Mouse (Mus musculus): ENCODE results near the gene Myd88. TPM values are rescaled to one million over a fixed set of nuclear protein-coding genes. Genes with fewer than 3 reads are reported as not detected.
"Not testable (repeated sequence)": the region's sequence is repeated elsewhere in the genome, so short reads cannot be mapped to it uniquely, and the experiment has no call there.

Gene Myd88
- polyA plus RNA-seq (2016; fragmentation: Nextera tagmentation; extraction: Ambion mirVana), result 5.7 and 6.2 TPM in 2 replicates

DNA sequence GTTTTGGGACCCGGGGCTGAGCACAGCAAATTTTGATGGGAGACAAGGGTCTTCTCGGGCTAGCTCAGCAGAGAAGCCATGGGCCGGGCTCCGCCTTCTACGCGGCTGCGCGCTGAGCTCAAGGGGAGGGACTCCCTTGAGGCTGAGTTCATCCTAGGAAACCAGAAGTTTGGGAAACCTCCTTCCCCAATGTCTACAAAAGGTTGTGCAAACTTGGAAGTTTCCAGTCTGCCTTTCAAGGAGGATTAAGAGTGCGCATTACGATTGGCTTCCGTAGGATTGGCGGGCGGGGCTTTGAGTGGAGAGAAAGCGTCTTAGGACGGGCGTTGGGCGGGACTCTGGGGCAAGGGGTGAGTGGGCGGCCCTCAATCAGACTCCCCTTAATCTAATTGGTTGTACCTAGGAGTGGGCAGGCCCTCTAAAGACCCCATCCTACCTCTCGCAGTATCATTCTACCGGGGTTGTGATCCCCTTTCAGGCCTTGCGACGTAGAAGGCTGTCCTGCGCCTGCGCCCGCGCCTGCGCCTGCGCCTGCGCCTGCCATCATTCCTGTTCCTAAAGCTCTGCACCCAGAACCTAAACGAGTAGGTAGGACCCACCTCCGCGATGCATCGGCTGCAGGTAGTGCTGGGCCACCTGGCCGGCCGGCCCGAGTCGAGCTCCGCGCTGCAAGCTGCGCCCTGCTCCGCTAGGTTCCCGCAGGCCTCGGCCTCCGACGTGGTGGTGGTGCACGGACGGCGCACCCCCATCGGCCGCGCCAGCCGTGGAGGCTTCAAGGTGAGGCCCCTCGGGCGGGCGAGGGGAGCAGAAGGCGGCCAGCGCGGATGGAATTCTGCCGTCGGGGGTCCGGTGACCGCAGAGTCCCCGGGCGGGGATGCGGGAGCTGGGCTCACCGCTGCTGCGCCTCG, at the start of gene Myd88:
TSS of gene Myd88 (minus strand) at position 503 of the 908 bp plus-strand sequence.
- Histone ChIP-seq H3K9me3 (no peaks in the 10 kb centered on the region), H3K27me3 (peaks cover 21% of the 10 kb centered on the region), H3K27ac (replicated peaks) (peak within 1 kb of the TSS; percentile 87), H3K4me2 (replicated peaks) (peak within 1 kb of the TSS; percentile 76), H3K4me1 (peaks cover 28% of the 10 kb centered on the region), H3K36me3 (peaks cover 30% of the 10 kb centered on the region), H3K4me3 (peak within 1 kb of the TSS; percentile 85), H3K9ac (replicated peaks) (peak within 1 kb of the TSS; percentile 89)
- peak; percentile 99 for ATAC-seq (ENCODE audit: low FRiP score, low read depth)
- WGBS, result under 1% methylated on average over 68 of the region's 68 CpGs

DNA sequence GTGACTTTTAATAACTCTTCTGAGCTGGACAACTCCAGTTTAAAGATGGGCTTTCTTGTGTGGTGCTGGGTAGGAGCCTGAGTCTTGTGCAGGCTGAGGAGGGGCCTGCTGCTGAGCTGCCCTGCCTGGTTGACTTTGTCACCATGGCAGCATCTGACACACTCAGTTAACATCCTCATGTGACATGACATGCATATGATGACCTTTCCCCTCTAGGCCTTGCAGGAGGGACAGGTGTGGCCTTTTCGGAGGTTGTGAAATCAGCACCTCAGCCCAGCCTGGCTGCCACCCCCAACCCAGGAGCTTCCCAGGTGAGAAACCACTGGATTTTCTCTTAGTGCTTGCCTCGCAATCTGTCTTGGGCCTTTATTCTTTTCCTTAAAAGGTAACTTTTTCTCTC, 49.0 kb upstream of the Myd88 start:
- no peak overlapping the region for H3K27ac ChIP-seq (replicated peaks)
- H3K27me3 ChIP-seq, result no peaks in the 10 kb centered on the region
- H3K4me3 ChIP-seq, result no peak overlapping the region
- ATAC-seq (ENCODE audit: low FRiP score, low read depth), result no peak
- WGBS, result 91% methylated on average over 2 of the region's 2 CpGs
- H3K9me3 ChIP-seq, result 0 out of 2 replicates have a peak, but pooled peaks cover under 1% of the 10 kb centered on the region
- no peak overlapping the region for H3K9ac ChIP-seq (replicated peaks)
- H3K36me3 ChIP-seq, result no peaks in the 10 kb centered on the region
- no peaks in the 10 kb centered on the region for H3K4me1 ChIP-seq
- H3K4me2 ChIP-seq (replicated peaks), result no peak overlapping the region

DNA sequence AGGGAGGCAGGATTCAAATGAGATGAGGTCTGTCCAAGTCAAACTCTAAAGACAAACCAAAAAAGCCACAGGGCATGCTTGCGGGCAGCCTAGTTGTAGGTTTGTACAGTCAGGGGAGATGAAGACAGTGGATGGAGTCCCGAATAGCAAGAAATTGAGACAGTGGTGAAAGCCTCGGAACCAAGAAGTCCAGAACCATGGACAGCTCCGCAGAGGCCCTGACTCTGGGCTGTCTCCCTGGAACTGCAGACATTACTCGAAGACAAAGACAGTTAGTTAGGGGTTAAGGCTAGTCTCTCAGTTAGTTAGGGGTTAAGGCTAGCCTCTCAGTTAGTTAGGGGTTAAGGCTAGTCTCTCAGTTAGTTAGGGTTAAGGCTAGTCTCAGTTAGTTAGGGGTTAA, 47.7 kb upstream of the Myd88 start:
- Histone ChIP-seq H3K36me3 (no peaks in the 10 kb centered on the region), H3K4me1 (no peaks in the 10 kb centered on the region), H3K27ac (replicated peaks) (no peak overlapping the region), H3K9ac (replicated peaks) (no peak overlapping the region), H3K4me3 (no peak overlapping the region), H3K27me3 (no peaks in the 10 kb centered on the region), H3K4me2 (replicated peaks) (no peak overlapping the region), H3K9me3 (0 out of 2 replicates have a peak, but pooled peaks cover 3% of the 10 kb centered on the region)
- no peak for ATAC-seq (ENCODE audit: low FRiP score, low read depth)
- 58% methylated on average over 5 of the region's 5 CpGs for whole genome bisulfite sequencing

DNA sequence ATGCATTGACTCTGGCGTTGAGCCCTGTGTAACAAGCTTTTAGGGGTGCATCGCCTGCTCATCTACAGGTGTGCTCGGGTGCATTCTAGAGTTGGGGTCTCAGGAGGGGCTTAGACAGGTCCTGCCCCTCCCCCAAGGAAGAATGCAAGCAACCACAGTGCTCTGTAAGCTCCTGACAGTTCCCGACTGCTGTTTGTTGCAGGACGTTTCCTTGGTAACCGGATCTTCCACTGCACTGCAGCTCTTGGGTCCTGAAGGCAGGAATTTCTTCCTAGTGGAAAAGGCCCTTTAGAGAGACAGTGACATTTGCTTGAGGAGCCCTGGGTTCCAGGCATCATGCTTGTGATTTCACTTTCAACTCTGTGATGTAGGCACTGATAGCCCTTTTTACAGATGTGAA, 41.4 kb upstream of the Myd88 start:
- no peak overlapping the region for H3K27ac ChIP-seq (replicated peaks)
- H3K4me1 ChIP-seq, result no peaks in the 10 kb centered on the region
- 0 out of 2 replicates have a peak, but pooled peaks cover 4% of the 10 kb centered on the region for H3K36me3 ChIP-seq
- no peak for ATAC-seq (ENCODE audit: low FRiP score, low read depth)
- no peak overlapping the region for H3K9ac ChIP-seq (replicated peaks)
- no peak overlapping the region for H3K4me3 ChIP-seq
- H3K9me3 ChIP-seq, result 0 out of 2 replicates have a peak, but pooled peaks cover 3% of the 10 kb centered on the region
- no peaks in the 10 kb centered on the region for H3K27me3 ChIP-seq
- 67% methylated on average over 6 of the region's 6 CpGs for WGBS
- H3K4me2 ChIP-seq (replicated peaks), result no peak overlapping the region

DNA sequence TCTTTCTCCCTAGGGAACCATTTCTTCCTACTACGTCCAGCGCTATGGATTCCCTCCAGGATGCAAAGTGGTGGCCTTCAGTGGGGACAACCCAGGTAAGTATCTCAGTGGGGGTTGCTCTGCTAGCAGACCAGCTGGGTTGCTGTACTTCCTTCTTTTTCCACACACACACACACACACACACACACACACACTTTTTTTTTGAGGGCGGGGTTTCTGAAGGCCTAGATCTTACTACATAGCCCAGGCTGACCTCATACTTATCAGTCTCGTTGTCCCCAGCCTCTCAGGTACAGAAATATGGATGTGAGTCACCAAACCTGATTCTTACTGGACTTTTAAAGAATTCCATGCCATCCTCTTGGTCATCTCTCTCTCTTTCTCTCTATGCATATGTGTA, 37.0 kb upstream of the Myd88 start:
- H3K4me3 ChIP-seq, result no peak overlapping the region
- 94% methylated on average over 4 of the region's 4 CpGs for WGBS
- H3K9ac ChIP-seq (replicated peaks), result no peak overlapping the region
- 0 out of 2 replicates have a peak, but pooled peaks cover 4% of the 10 kb centered on the region for H3K36me3 ChIP-seq
- ATAC-seq (ENCODE audit: low FRiP score, low read depth), result no peak
- H3K4me2 ChIP-seq (replicated peaks), result no peak overlapping the region
- H3K27me3 ChIP-seq, result no peaks in the 10 kb centered on the region
- no peaks in the 10 kb centered on the region for H3K4me1 ChIP-seq
- no peaks in the 10 kb centered on the region for H3K9me3 ChIP-seq
- no peak overlapping the region for H3K27ac ChIP-seq (replicated peaks)

DNA sequence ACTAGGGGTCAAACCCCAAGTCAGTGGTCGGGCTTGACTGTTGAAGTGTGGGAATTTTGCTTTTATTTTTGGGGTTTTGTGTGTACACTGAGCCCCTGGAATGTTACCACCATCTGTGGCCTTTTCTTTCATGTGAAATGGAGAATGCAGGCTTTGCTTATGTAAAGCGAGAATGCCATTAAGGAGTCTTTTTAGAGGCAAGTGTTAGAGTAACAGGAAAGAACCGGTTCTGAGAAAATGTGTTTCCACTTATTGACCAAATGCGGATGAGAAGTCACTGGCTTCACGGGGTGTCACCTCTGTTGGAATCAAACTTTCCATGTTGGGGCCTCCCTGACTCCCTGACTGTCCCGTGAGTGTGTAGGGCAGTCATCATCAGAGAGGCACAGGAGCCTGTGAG, 34.3 kb upstream of the Myd88 start:
- H3K4me1 ChIP-seq, result no peaks in the 10 kb centered on the region
- no peak for ATAC-seq (ENCODE audit: low FRiP score, low read depth)
- 69% methylated on average over 6 of the region's 6 CpGs for WGBS
- no peak overlapping the region for H3K9ac ChIP-seq (replicated peaks)
- H3K27me3 ChIP-seq, result no peaks in the 10 kb centered on the region
- H3K4me2 ChIP-seq (replicated peaks), result no peak overlapping the region
- H3K27ac ChIP-seq (replicated peaks), result no peak overlapping the region
- H3K9me3 ChIP-seq, result no peaks in the 10 kb centered on the region
- 0 out of 2 replicates have a peak, but pooled peaks cover 4% of the 10 kb centered on the region for H3K36me3 ChIP-seq
- no peak overlapping the region for H3K4me3 ChIP-seq

DNA sequence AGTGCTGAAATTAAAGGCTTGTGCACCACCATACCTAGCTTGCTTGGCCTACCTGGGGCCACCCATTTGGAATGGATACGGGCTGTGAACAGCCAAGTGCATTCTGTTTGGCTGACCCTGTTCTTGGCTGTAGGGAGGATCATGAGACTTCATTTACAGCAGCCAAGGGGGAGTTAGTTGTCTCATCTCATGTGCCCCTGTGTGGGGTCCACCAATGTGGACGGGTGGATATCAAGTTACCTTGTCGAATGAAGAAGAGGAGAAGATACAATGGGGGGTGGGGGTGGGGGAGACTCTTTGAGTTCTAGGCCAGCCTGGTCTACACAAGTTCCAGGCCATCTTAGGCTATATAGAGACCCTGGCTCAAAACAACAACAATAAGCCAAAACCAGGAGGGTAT, 33.8 kb upstream of the Myd88 start:
- no peaks in the 10 kb centered on the region for H3K9me3 ChIP-seq
- no peak overlapping the region for H3K4me3 ChIP-seq
- H3K4me1 ChIP-seq, result no peaks in the 10 kb centered on the region
- WGBS, result 75% methylated on average over 3 of the region's 3 CpGs
- no peaks in the 10 kb centered on the region for H3K27me3 ChIP-seq
- H3K4me2 ChIP-seq (replicated peaks), result no peak overlapping the region
- no peak overlapping the region for H3K9ac ChIP-seq (replicated peaks)
- ATAC-seq (ENCODE audit: low FRiP score, low read depth), result no peak
- no peak overlapping the region for H3K27ac ChIP-seq (replicated peaks)
- H3K36me3 ChIP-seq, result 0 out of 2 replicates have a peak, but pooled peaks cover 4% of the 10 kb centered on the region

DNA sequence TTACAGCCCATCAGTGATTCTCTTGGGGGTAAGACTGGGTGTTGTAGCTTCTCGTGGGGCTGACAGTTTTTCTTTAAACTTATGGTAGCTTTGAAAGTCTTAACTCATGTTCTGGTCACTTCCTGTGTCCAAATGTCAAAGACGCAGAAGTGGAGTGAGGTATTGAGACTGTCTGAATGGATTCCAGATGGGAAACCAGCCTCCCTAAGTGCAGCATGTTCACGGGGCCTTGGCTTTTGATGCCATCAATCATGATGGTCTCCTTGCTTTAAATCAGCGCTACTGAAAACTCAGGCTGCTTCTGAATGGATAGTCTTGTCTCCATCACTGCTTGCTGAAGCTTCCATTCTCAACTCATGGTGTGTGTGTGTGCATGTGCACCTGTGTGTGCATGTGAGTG, 30.0 kb upstream of the Myd88 start:
- no peak overlapping the region for H3K27ac ChIP-seq (replicated peaks)
- no peak overlapping the region for H3K9ac ChIP-seq (replicated peaks)
- H3K4me1 ChIP-seq, result no peaks in the 10 kb centered on the region

GRCm38 (mm10) chr9:119370770-119371169, 29.6 kb upstream of the Myd88 start:
- not testable (repeated sequence) for H3K4me3 ChIP-seq
- WGBS, result 86% methylated on average over 4 of the region's 4 CpGs

More for the DNA sequence above, 30.0 kb upstream of the Myd88 start:
- no peak for ATAC-seq (ENCODE audit: low FRiP score, low read depth)
- Histone ChIP-seq H3K4me3 (no peak overlapping the region), H3K4me2 (replicated peaks) (no peak overlapping the region), H3K9me3 (no peaks in the 10 kb centered on the region), H3K27me3 (no peaks in the 10 kb centered on the region), H3K36me3 (0 out of 2 replicates have a peak, but pooled peaks cover 4% of the 10 kb centered on the region)
- WGBS, result 80% methylated on average over 4 of the region's 4 CpGs

GRCm38 (mm10) chr9:119368367-119368766, 27.2 kb upstream of the Myd88 start:
- Histone ChIP-seq H3K9ac (replicated peaks) (no peak overlapping the region), H3K27ac (replicated peaks) (no peak overlapping the region), H3K4me3 (no peak overlapping the region), H3K9me3 (no peaks in the 10 kb centered on the region), H3K36me3 (0 out of 2 replicates have a peak, but pooled peaks cover 4% of the 10 kb centered on the region), H3K4me2 (replicated peaks) (no peak overlapping the region), H3K4me1 (no peaks in the 10 kb centered on the region), H3K27me3 (no peaks in the 10 kb centered on the region)
- WGBS, result 89% methylated on average over 3 of the region's 3 CpGs
- no peak for ATAC-seq (ENCODE audit: low FRiP score, low read depth)

More at GRCm38 (mm10) chr9:119370770-119371169, 29.6 kb upstream of the Myd88 start:
- H3K4me1 ChIP-seq; ATAC-seq (ENCODE audit: low FRiP score, low read depth); H3K27ac ChIP-seq (replicated peaks); H3K27me3 ChIP-seq; H3K4me2 ChIP-seq (replicated peaks); H3K9ac ChIP-seq (replicated peaks); H3K36me3 ChIP-seq; H3K9me3 ChIP-seq: not testable (repeated sequence)

- Histone ChIP-seq H3K4me1 (no peaks in the 10 kb centered on the region), H3K9ac (replicated peaks) (no peak within 1 kb of the TSS), H3K27me3 (no peaks in the 10 kb centered on the region), H3K27ac (replicated peaks) (no peak within 1 kb of the TSS), H3K4me2 (replicated peaks) (no peak within 1 kb of the TSS), H3K9me3 (no peaks in the 10 kb centered on the region), H3K36me3 (0 out of 2 replicates have a peak, but pooled peaks cover 4% of the 10 kb centered on the region), H3K4me3 (no peak within 1 kb of the TSS)
- 87% methylated on average over 7 of the region's 7 CpGs for WGBS
- no peak for ATAC-seq (ENCODE audit: low FRiP score, low read depth)
These were observed 24.1 kb upstream of the Myd88 start, which contains the start of gene Slc22a14 for GRCm38 (mm10) chr9:119365284-119365683. Gene Slc22a14, minus strand, starts transcription at chr9:119365553.

DNA sequence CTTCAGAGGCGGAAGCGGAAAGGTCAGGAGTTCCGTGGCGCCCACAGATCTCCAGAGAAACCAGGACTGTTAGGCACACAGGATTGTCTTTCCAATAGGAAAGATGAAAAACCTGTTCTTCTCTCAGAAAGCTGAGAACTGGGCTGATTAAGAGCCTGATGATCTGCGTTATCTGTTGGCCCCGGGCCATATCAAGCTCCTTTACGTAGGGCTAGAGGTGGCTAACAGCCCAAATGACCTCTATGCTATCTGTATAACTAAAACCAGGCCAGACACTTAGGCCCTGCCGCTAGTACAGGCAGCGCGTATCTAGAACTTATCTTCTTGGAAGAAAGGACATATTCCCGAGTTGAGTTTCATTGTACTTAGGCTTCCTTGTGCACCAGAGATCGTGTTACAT, 22.0 kb upstream of the Myd88 start:
- H3K27me3 ChIP-seq, result no peaks in the 10 kb centered on the region
- 0 out of 2 replicates have a peak, but pooled peaks cover 4% of the 10 kb centered on the region for H3K36me3 ChIP-seq
- no peaks in the 10 kb centered on the region for H3K9me3 ChIP-seq
- no peak for ATAC-seq (ENCODE audit: low FRiP score, low read depth)
- no peak overlapping the region for H3K4me2 ChIP-seq (replicated peaks)
- no peak overlapping the region for H3K4me3 ChIP-seq
- no peaks in the 10 kb centered on the region for H3K4me1 ChIP-seq
- no peak overlapping the region for H3K27ac ChIP-seq (replicated peaks)
- WGBS, result 93% methylated on average over 12 of the region's 12 CpGs
- H3K9ac ChIP-seq (replicated peaks), result no peak overlapping the region
